Mouse (Mus musculus) macrophage (primary cell): Measurements from ENCODE around the gene Gabrg2. TPM values are rescaled to one million over a fixed set of nuclear protein-coding genes. Genes with fewer than 3 reads are reported as not detected.

Source experiments
- polyA plus RNA-seq: library from polyadenylated mRNA; stranded (reverse); fragments of 250-400 nt; gene quantifications from 3 replicates; pipeline ENCODE4 v1.2.4, GENCODE M21; 2018; ENCODE audit warnings: inconsistent platforms

Gabrg2 gene
- polyA plus RNA-seq, 1 experiment from 2014 or later = not detected

Other genes with a start within 250 kb of the Gabrg2 start
- gene Gabra1, start 182.1 kb upstream of the Gabrg2 start, polyA plus RNA-seq = not detected in 3 replicates